In genomic region chr1:178405951-178406711, GRCm38 (mm10) we compare ENCODE assay signal across 8 mouse cellular contexts. TPM values are rescaled to one million over a fixed set of nuclear protein-coding genes. Genes with fewer than 3 reads are reported as not detected.
DNase-seq lines count a peak whose midpoint lies in the region; ATAC-seq lines count a peak whose summit lies in the region.

TSS of gene Efcab2 (plus strand) at chr1:178406085.

- H3K36me3 ChIP-seq in forebrain, embryonic 10.5 days (replicated peaks) = no peaks in the 10 kb centered on the region
- no peaks in the 10 kb centered on the region for H3K36me3 ChIP-seq in heart, embryonic 16.5 days (ENCODE audit: control insufficient read depth, insufficient read depth)
- H3K36me3 ChIP-seq in liver, embryonic 15.5 days (replicated peaks) = no peaks in the 10 kb centered on the region
- no peaks in the 10 kb centered on the region for H3K36me3 ChIP-seq in neural tube, embryonic 12.5 days

- peaks cover 13% of the 10 kb centered on the region; the same call in 1 of the 2 replicates for H3K4me1 ChIP-seq in forebrain, embryonic 10.5 days
- peaks cover 2% of the 10 kb centered on the region; the same call in 1 of the 2 replicates for H3K4me1 ChIP-seq in heart, embryonic 16.5 days (ENCODE audit: control insufficient read depth, insufficient read depth, low read length)
- peaks cover 29% of the 10 kb centered on the region for H3K4me1 ChIP-seq in liver, embryonic 15.5 days (replicated peaks)
- H3K4me1 ChIP-seq in neural tube, embryonic 12.5 days = no peaks in the 10 kb centered on the region

- peak within 1 kb of the TSS; percentile 93 for H3K9ac ChIP-seq in heart, embryonic 16.5 days (ENCODE audit: low read length)
- H3K9ac ChIP-seq in liver, embryonic 15.5 days = peak within 1 kb of the TSS; percentile 98
- peak within 1 kb of the TSS; percentile 93 for H3K9ac ChIP-seq in neural tube, embryonic 12.5 days

- peak; percentile 88 for DNase-seq in CD8-positive naive resting alpha-beta T cell, adult 2 months (ENCODE audit: low read depth in 2 of 2, low spot score in 2 of 2)
- peak; percentile 80 for DNase-seq in c-Kit-positive CD71-negative TER-119-negative erythroid progenitor cells, embryonic 14.5 days (ENCODE audit: low read depth)
- peak; percentile 94 for DNase-seq in forebrain, embryonic 10.5 days (ENCODE audit: extremely low spot score, low spot score)
- DNase-seq in kidney, postnatal 36 days = peak; percentile 93 to 95
- peak; percentile 82 for DNase-seq in telencephalon, adult 2 months (ENCODE audit: low read depth, low spot score)

- H3K27me3 ChIP-seq in forebrain, embryonic 10.5 days (ENCODE audit: poor library complexity, severe bottlenecking) = no peaks in the 10 kb centered on the region
- H3K27me3 ChIP-seq in heart, embryonic 16.5 days (ENCODE audit: control insufficient read depth, insufficient read depth, low read length) = no peaks in the 10 kb centered on the region
- no peaks in the 10 kb centered on the region for H3K27me3 ChIP-seq in liver, embryonic 15.5 days
- H3K27me3 ChIP-seq in neural tube, embryonic 12.5 days (replicated peaks) = no peaks in the 10 kb centered on the region

- H3K27ac ChIP-seq in forebrain, embryonic 10.5 days = peak within 1 kb of the TSS; percentile 100
- H3K27ac ChIP-seq in heart, embryonic 16.5 days (ENCODE audit: low read length) = peak within 1 kb of the TSS; percentile 100
- peak within 1 kb of the TSS; percentile 98 for H3K27ac ChIP-seq in liver, embryonic 15.5 days (replicated peaks)
- peak within 1 kb of the TSS; percentile 100 for H3K27ac ChIP-seq in neural tube, embryonic 12.5 days

- peak; percentile 96 for ATAC-seq in heart, embryonic 16.5 days (replicated peaks; ENCODE audit: extremely low read depth, insufficient read depth, low FRiP score)
- peak; percentile 91 for ATAC-seq in liver, embryonic 15.5 days (ENCODE audit: insufficient read depth)
- peak; percentile 98 for ATAC-seq in neural tube, embryonic 12.5 days (ENCODE audit: low FRiP score, low read depth)

- WGBS in forebrain, embryonic 10.5 days = under 1% methylated on average over 70 of the region's 70 CpGs
- WGBS in heart, embryonic 16.5 days = under 1% methylated on average over 69 of the region's 70 CpGs
- under 1% methylated on average over 70 of the region's 70 CpGs for WGBS in liver, embryonic 15.5 days (ENCODE audit: insufficient replicate concordance)
- WGBS in neural tube, embryonic 12.5 days = under 1% methylated on average over 70 of the region's 70 CpGs

- no peaks in the 10 kb centered on the region for H3K9me3 ChIP-seq in forebrain, embryonic 10.5 days
- no peaks in the 10 kb centered on the region for H3K9me3 ChIP-seq in heart, embryonic 16.5 days (replicated peaks; ENCODE audit: control insufficient read depth, low read length)
- H3K9me3 ChIP-seq in liver, embryonic 15.5 days (replicated peaks) = no peaks in the 10 kb centered on the region
- no peaks in the 10 kb centered on the region for H3K9me3 ChIP-seq in neural tube, embryonic 12.5 days

- peak within 1 kb of the TSS; percentile 65 for H3K4me2 ChIP-seq in heart, embryonic 16.5 days (ENCODE audit: low read depth, low read length)
- peak within 1 kb of the TSS; percentile 76 for H3K4me2 ChIP-seq in liver, embryonic 15.5 days
- H3K4me2 ChIP-seq in neural tube, embryonic 12.5 days (replicated peaks) = peak within 1 kb of the TSS; percentile 67

- H3K4me3 ChIP-seq in forebrain, embryonic 10.5 days = peak within 1 kb of the TSS; percentile 79
- peak within 1 kb of the TSS; percentile 83 for H3K4me3 ChIP-seq in heart, embryonic 16.5 days (ENCODE audit: low read length)
- peak within 1 kb of the TSS; percentile 84 for H3K4me3 ChIP-seq in liver, embryonic 15.5 days (replicated peaks)
- H3K4me3 ChIP-seq in neural tube, embryonic 12.5 days = peak within 1 kb of the TSS; percentile 66

RNA-seq across cellular contexts. Expression of gene Efcab2, which starts in this region (rescaled TPM):
- polyA plus RNA-seq in forebrain, embryonic 10.5 days (2016; fragmentation: Nextera tagmentation; extraction: Ambion mirVana) = 6.7 and 9.4 TPM in 2 replicates
- polyA plus RNA-seq in heart, embryonic 16.5 days (2015; fragmentation: Nextera tagmentation; extraction: Ambion mirVana) = 16.2 and 19.1 TPM in 2 replicates
- polyA plus RNA-seq in liver, embryonic 15.5 days (2015; fragmentation: Nextera tagmentation; extraction: Ambion mirVana) = 1.8 and 2.4 TPM in 2 replicates
- polyA plus RNA-seq in neural tube, embryonic 12.5 days (2016; fragmentation: Nextera tagmentation; extraction: Ambion mirVana) = 7.4 and 8.3 TPM in 2 replicates

Comparison
In these comparisons a context has a peak if more than half of its experiments do, and no peak if none do; other contexts are left out.
1. Peak in every context shown above with its lines: DNase-seq, ATAC-seq, H3K4me3 ChIP-seq and H3K27ac ChIP-seq.